Mouse (Mus musculus): Measurements from ENCODE around the gene Bach2. TPM values are rescaled to one million over a fixed set of nuclear protein-coding genes. Genes with fewer than 3 reads are reported as not detected.
A peak's percentile ranks its signal among the peaks of the same experiment; 100 is the strongest.

The Bach2 gene
- polyA plus RNA-seq, 1 experiment from 2014 or later, result 1.8 TPM

- H3K4me2 ChIP-seq, result no peak overlapping the region
- no peaks in the 10 kb centered on the region for H3K27me3 ChIP-seq (replicated peaks)
- no peaks in the 10 kb centered on the region for H3K9me3 ChIP-seq (replicated peaks)
- 76% methylated on average over 7 of the region's 7 CpGs for WGBS (ENCODE audit: insufficient replicate concordance)
- H3K36me3 ChIP-seq, result no peaks in the 10 kb centered on the region
- no peak overlapping the region for H3K9ac ChIP-seq
- no peak for ATAC-seq
- no peak overlapping the region for H3K4me3 ChIP-seq
- no peak overlapping the region for H3K27ac ChIP-seq
- H3K4me1 ChIP-seq, result 0 out of 2 replicates have a peak, but pooled peaks cover 2% of the 10 kb centered on the region
These were observed 20.0 kb downstream of the Bach2 start for GRCm38 (mm10) chr4:32258596-32258995.

GRCm38 (mm10) chr4:32260909-32261308 is 22.3 kb downstream of the Bach2 start:
- H3K9ac ChIP-seq, result no peak overlapping the region
- H3K27ac ChIP-seq, result no peak overlapping the region
- ATAC-seq, result no peak
- no peak overlapping the region for H3K4me3 ChIP-seq
- no peaks in the 10 kb centered on the region for H3K27me3 ChIP-seq (replicated peaks)
- H3K4me1 ChIP-seq, result peaks cover 14% of the 10 kb centered on the region; the same call in 1 of the 2 replicates
- no peaks in the 10 kb centered on the region for H3K36me3 ChIP-seq
- no peak overlapping the region for H3K4me2 ChIP-seq
- WGBS (ENCODE audit: insufficient replicate concordance), result 39% methylated on average over 4 of the region's 4 CpGs
- no peaks in the 10 kb centered on the region for H3K9me3 ChIP-seq (replicated peaks)

- H3K4me1 ChIP-seq, result peaks cover 14% of the 10 kb centered on the region; the same call in 1 of the 2 replicates
- H3K4me2 ChIP-seq, result no peak overlapping the region
- no peak overlapping the region for H3K4me3 ChIP-seq
- H3K27me3 ChIP-seq (replicated peaks), result no peaks in the 10 kb centered on the region
- no peaks in the 10 kb centered on the region for H3K9me3 ChIP-seq (replicated peaks)
- 79% methylated on average over 20 of the region's 20 CpGs for WGBS (ENCODE audit: insufficient replicate concordance)
- no peak overlapping the region for H3K9ac ChIP-seq
- H3K36me3 ChIP-seq, result no peaks in the 10 kb centered on the region
- ATAC-seq, result no peak
- no peak overlapping the region for H3K27ac ChIP-seq
These were observed 24.5 kb downstream of the Bach2 start for GRCm38 (mm10) chr4:32262825-32263684.

GRCm38 (mm10) chr4:32263685-32264038 is 25.1 kb downstream of the Bach2 start:
- Histone ChIP-seq H3K9ac (no peak overlapping the region), H3K36me3 (no peaks in the 10 kb centered on the region), H3K27ac (no peak overlapping the region), H3K4me1 (peaks cover 14% of the 10 kb centered on the region; the same call in 1 of the 2 replicates), H3K4me2 (no peak overlapping the region), H3K27me3 (replicated peaks) (no peaks in the 10 kb centered on the region), H3K9me3 (replicated peaks) (no peaks in the 10 kb centered on the region), H3K4me3 (no peak overlapping the region)
- WGBS (ENCODE audit: insufficient replicate concordance), result 38% methylated on average over 10 of the region's 10 CpGs
- ATAC-seq, result no peak

- Histone ChIP-seq H3K9ac (no peak overlapping the region), H3K36me3 (no peaks in the 10 kb centered on the region), H3K4me2 (no peak overlapping the region), H3K27ac (no peak overlapping the region), H3K27me3 (replicated peaks) (no peaks in the 10 kb centered on the region), H3K4me3 (no peak overlapping the region), H3K4me1 (peaks cover 14% of the 10 kb centered on the region; the same call in 1 of the 2 replicates), H3K9me3 (replicated peaks) (no peaks in the 10 kb centered on the region)
- 76% methylated on average over 8 of the region's 8 CpGs for WGBS (ENCODE audit: insufficient replicate concordance)
- ATAC-seq, result no peak
These were observed 26.3 kb downstream of the Bach2 start for GRCm38 (mm10) chr4:32264892-32265291.

GRCm38 (mm10) chr4:32266731-32267130 is 28.1 kb downstream of the Bach2 start:
- H3K27ac ChIP-seq, result no peak overlapping the region
- 77% methylated on average over 6 of the region's 6 CpGs for WGBS (ENCODE audit: insufficient replicate concordance)
- no peaks in the 10 kb centered on the region for H3K9me3 ChIP-seq (replicated peaks)
- no peaks in the 10 kb centered on the region for H3K27me3 ChIP-seq (replicated peaks)
- H3K36me3 ChIP-seq, result no peaks in the 10 kb centered on the region
- H3K4me3 ChIP-seq, result no peak overlapping the region
- H3K4me2 ChIP-seq, result no peak overlapping the region
- no peak overlapping the region for H3K9ac ChIP-seq
- no peak for ATAC-seq
- peaks cover 14% of the 10 kb centered on the region; the same call in 1 of the 2 replicates for H3K4me1 ChIP-seq

GRCm38 (mm10) chr4:32268042-32268441 is 29.4 kb downstream of the Bach2 start:
- Histone ChIP-seq H3K4me2 (no peak overlapping the region), H3K36me3 (no peaks in the 10 kb centered on the region), H3K27ac (no peak overlapping the region), H3K4me1 (peaks cover 14% of the 10 kb centered on the region; the same call in 1 of the 2 replicates), H3K9me3 (replicated peaks) (no peaks in the 10 kb centered on the region), H3K27me3 (replicated peaks) (no peaks in the 10 kb centered on the region), H3K4me3 (no peak overlapping the region), H3K9ac (no peak overlapping the region)
- no peak for ATAC-seq
- WGBS (ENCODE audit: insufficient replicate concordance), result 61% methylated on average over 1 of the region's 1 CpGs

GRCm38 (mm10) chr4:32272398-32272797 is 33.8 kb downstream of the Bach2 start:
- no peak overlapping the region for H3K27ac ChIP-seq
- 73% methylated on average over 5 of the region's 5 CpGs for WGBS (ENCODE audit: insufficient replicate concordance)
- no peaks in the 10 kb centered on the region for H3K27me3 ChIP-seq (replicated peaks)
- no peaks in the 10 kb centered on the region for H3K4me1 ChIP-seq
- ATAC-seq, result no peak
- no peaks in the 10 kb centered on the region for H3K36me3 ChIP-seq
- no peak overlapping the region for H3K4me2 ChIP-seq
- H3K4me3 ChIP-seq, result no peak overlapping the region
- H3K9me3 ChIP-seq (replicated peaks), result no peaks in the 10 kb centered on the region
- no peak overlapping the region for H3K9ac ChIP-seq

GRCm38 (mm10) chr4:32274776-32275294 is 36.2 kb downstream of the Bach2 start:
- Histone ChIP-seq H3K36me3 (no peaks in the 10 kb centered on the region), H3K9me3 (replicated peaks) (no peaks in the 10 kb centered on the region), H3K4me1 (no peaks in the 10 kb centered on the region), H3K27me3 (replicated peaks) (no peaks in the 10 kb centered on the region), H3K4me3 (no peak overlapping the region), H3K9ac (no peak overlapping the region), H3K27ac (no peak overlapping the region), H3K4me2 (no peak overlapping the region)
- no peak for ATAC-seq
- WGBS (ENCODE audit: insufficient replicate concordance), result 70% methylated on average over 6 of the region's 6 CpGs

- 84% methylated on average over 1 of the region's 1 CpGs for WGBS (ENCODE audit: insufficient replicate concordance)
- Histone ChIP-seq H3K4me2 (no peak overlapping the region), H3K27ac (no peak overlapping the region), H3K27me3 (replicated peaks) (no peaks in the 10 kb centered on the region), H3K4me3 (no peak overlapping the region), H3K4me1 (no peaks in the 10 kb centered on the region), H3K9me3 (replicated peaks) (no peaks in the 10 kb centered on the region), H3K36me3 (no peaks in the 10 kb centered on the region), H3K9ac (no peak overlapping the region)
- ATAC-seq, result peak; percentile 18; the same call in 1 of the 2 replicates
These were observed 41.2 kb downstream of the Bach2 start for GRCm38 (mm10) chr4:32279842-32280241.

- Histone ChIP-seq H3K36me3 (no peaks in the 10 kb centered on the region), H3K9me3 (replicated peaks) (no peaks in the 10 kb centered on the region), H3K9ac (no peak overlapping the region), H3K4me1 (no peaks in the 10 kb centered on the region), H3K27ac (no peak overlapping the region), H3K27me3 (replicated peaks) (no peaks in the 10 kb centered on the region), H3K4me3 (no peak overlapping the region), H3K4me2 (no peak overlapping the region)
- no peak for ATAC-seq
- 17% methylated on average over 6 of the region's 6 CpGs for WGBS (ENCODE audit: insufficient replicate concordance)
These were observed 41.8 kb downstream of the Bach2 start for GRCm38 (mm10) chr4:32280401-32280800.

GRCm38 (mm10) chr4:32281306-32281705 is 42.7 kb downstream of the Bach2 start:
- WGBS (ENCODE audit: insufficient replicate concordance), result 64% methylated on average over 6 of the region's 6 CpGs
- Histone ChIP-seq H3K4me2 (no peak overlapping the region), H3K36me3 (no peaks in the 10 kb centered on the region), H3K9ac (no peak overlapping the region), H3K9me3 (replicated peaks) (no peaks in the 10 kb centered on the region), H3K27ac (no peak overlapping the region), H3K4me1 (no peaks in the 10 kb centered on the region), H3K27me3 (replicated peaks) (no peaks in the 10 kb centered on the region), H3K4me3 (no peak overlapping the region)
- ATAC-seq, result no peak
